Mouse (Mus musculus) heart, adult 18-20 months (tissue): ENCODE results near the gene Hoxc5. TPM values are rescaled to one million over a fixed set of nuclear protein-coding genes. Genes with fewer than 3 reads are reported as not detected.

Source experiments
- DNase-seq, 2 experiments: peaks; one replicate each; pipeline ENCODE4 v3.0.0; 2021 to 2022; ENCODE audit warnings: mixed read lengths in 1 of 2
- long read RNA-seq, 2 experiments: library from polyadenylated mRNA; stranded (forward); transcript quantifications; one replicate each; pipeline ENCODE4 v2.0.0; 2021
- total RNA-seq, 2 experiments: library from RNA; stranded (reverse); gene quantifications; 2 replicates each; pipeline ENCODE4 v1.2.3; 2021

Gene Hoxc5
- under 1 TPM in 1 of 2 experiments, not detected in 1; 0.18 TPM for total RNA-seq
- long read RNA-seq, experiment 1: 0 reads
- long read RNA-seq, experiment 2: 0 reads

DNA sequence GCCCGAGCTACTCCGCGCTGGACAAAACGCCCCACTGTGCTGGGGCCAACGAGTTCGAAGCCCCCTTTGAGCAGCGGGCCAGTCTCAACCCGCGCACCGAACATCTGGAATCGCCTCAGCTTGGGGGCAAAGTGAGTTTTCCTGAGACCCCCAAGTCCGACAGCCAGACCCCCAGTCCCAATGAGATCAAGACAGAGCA, at the start of gene Hoxc5:
Gene Hoxc5 (plus strand): TSS at position 132 of the 199 bp plus-strand sequence.
- DNase-seq: no peak

DNA sequence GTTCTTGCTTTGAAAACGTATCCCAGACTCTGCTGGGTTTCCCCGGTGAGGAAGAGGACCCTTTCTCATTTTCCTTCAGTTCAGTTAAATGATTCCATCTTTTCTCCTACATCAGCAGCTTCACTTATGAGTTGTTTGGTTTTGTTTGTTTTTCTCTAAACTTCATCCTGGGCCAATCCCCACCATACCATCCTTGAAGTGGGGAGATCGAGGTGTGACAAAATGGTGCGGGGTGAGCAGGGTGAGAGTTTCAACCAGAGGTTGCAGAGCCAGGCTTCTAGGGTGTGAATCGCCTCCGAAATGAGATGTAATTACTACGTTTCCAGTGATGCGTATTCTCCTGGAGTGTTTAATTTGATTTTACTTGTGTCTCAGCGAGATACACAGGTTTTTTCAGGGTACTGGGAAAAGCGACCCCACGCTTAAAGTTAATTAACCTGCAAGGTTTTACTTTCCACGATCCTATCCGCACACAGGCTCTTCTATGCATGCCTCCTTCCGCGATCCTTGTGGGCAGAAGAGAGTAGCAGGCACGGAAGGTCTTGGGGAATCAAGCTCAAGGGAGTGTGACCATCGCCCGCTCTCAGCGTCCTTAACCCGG, 49.2 kb upstream of the Hoxc5 start:
- no peak for DNase-seq

DNA sequence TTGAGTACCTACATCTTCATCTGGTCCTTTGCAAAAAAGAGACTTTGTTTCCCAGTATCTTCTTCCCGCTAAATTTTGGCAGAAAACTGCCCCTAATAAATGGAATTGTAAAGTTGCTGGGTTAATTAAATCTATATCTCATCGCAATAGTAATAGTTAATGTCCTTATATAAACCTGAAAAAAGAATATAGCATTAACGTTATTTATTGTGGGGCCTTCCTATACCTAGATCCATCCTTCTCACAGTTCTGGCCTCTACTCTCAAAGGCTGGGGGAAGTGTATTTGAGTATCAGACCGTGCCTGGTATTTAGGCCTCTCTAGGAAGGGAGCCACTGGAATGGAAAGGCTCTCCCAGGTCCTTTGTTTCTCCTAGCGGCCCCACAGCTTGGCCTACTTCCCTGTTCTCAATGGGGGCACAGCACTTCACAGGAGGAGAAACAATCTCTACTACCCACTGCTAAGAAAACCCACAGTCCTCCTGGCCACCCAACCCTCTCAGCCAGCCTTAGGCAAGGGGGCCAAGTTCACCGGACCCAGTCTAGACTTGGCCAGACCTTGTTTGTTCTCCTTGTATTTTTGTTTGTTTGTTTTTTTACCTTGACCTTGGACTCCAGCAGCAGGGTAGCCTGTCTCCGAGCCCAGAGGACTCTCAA, 48.5 kb upstream of the Hoxc5 start:
- no peak for DNase-seq

DNA sequence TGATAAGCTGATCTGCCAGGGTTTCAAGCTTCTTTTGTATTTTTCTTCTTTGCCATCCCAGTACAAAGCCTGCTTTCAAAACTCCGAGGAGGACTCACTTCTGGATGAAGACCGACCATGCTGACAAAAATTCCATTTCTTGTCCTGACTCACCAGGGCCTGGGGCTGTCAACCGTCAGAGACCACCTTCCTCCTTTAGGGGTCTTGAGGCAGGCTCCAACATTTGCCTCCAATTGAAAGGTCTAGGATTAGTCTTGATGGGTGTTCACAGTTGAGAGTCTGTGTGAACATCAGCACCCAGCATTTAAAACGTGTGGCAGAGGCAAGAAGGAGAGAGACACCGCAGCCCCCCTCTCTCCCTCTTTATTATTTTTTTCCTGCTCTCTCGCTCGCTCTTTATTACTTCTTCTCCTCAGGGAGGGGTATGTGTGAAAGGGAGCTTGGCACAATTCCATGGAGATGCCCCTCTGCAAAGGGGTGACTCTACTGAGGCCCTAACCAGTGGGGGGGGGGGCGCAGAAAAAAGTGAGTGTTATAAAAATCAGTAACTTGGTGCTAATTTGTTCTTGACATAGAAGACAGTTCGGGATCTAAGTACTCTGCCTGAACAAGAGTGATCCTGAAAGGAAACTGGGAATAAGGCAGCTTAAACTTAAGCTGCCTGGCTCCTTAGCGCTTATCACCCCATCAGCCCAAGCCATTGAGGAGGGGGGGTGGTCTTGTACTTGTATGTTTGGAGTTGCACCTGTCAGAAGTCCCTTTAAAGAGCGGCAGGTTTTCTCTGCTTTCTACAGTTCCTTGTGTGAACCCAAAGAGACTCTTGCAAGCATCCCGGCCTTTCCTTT, 47.7 kb upstream of the Hoxc5 start:
- no peak for DNase-seq

- DNase-seq: peak; percentile 47 to 52
These were observed 46.6 kb upstream of the Hoxc5 start for GRCm38 (mm10) chr15:102920619-102921018.

- DNase-seq: no peak
These were observed 45.9 kb upstream of the Hoxc5 start, which contains the start of gene Hoxc13 for GRCm38 (mm10) chr15:102921053-102922011. Gene Hoxc13, plus strand, starts transcription at chr15:102921103.

GRCm38 (mm10) chr15:102922012-102922362, 45.3 kb upstream of the Hoxc5 start:
- no peak for DNase-seq

- DNase-seq: no peak
These were observed 44.4 kb upstream of the Hoxc5 start for GRCm38 (mm10) chr15:102922636-102923500.

DNA sequence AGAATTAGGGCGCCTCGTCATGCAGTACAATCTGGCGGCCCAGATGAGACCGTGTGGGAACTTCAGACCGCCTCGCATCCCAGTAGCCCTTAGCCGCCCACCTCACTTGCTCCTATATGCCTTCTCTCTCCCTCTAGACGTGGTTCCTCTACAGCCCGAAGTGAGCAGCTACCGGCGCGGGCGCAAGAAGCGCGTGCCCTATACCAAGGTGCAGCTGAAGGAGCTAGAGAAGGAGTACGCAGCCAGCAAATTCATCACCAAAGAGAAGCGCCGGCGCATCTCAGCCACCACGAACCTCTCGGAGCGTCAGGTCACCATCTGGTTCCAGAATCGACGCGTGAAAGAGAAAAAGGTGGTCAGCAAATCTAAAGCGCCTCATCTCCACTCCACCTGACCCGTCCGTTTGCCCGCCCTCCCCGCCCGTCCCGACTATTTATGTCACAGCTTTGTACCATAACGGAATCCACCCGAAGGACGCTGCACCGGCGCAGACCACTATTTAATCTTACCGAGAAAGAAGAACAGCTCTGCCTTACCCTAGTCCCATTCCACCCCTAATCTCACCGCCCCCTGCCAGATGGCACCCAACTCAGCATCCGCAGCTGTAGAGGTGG, 40.1 kb upstream of the Hoxc5 start:
- no peak for DNase-seq

GRCm38 (mm10) chr15:102931706-102932358, 35.4 kb upstream of the Hoxc5 start:
- DNase-seq: no peak

GRCm38 (mm10) chr15:102934438-102934837, 32.8 kb upstream of the Hoxc5 start:
- DNase-seq: no peak

DNA sequence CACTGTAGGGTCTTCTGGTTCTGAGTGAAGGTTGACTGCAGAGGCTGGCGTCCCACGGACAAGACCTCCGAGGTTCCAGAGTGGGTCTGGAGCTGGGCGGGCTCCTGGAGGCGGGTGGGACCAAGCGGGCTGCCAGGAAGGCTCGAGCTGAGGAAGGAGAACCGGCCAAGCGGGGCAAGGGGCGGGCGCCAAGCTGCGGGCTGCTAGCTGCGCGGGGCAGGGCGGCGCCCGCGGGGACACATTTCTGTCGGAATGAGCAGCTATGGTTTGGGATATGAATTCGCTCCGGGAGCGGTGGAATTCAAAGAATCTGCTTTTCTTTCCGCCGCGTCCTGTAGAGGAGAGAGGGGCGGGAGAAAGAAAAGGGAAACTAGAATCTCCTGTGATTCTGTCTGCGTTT, 32.3 kb upstream of the Hoxc5 start:
- DNase-seq: no peak

- no peak for DNase-seq
These were observed 30.8 kb upstream of the Hoxc5 start, which contains the start of gene Hoxc12 for GRCm38 (mm10) chr15:102936279-102936972. Gene Hoxc12, plus strand, starts transcription at chr15:102936757.

GRCm38 (mm10) chr15:102937036-102937666, 30.1 kb upstream of the Hoxc5 start:
- DNase-seq: no peak

GRCm38 (mm10) chr15:102939256-102940155, 27.7 kb upstream of the Hoxc5 start:
- DNase-seq: no peak

- DNase-seq: no peak
These were observed 24.3 kb upstream of the Hoxc5 start for GRCm38 (mm10) chr15:102942739-102943467.

GRCm38 (mm10) chr15:102943468-102943813, 23.8 kb upstream of the Hoxc5 start:
- DNase-seq: no peak
